Mouse (Mus musculus): ENCODE results near the gene Pkn1. TPM values are rescaled to one million over a fixed set of nuclear protein-coding genes. Genes with fewer than 3 reads are reported as not detected.

Gene Pkn1
- polyA plus RNA-seq (2015; fragmentation: Illumina TruSeq; extraction: RNeasy Lipid Tissue Mini Kit (QIAGEN cat#74804); ENCODE audit: insufficient read depth, low read depth, low replicate concordance): 26.2 TPM

DNA sequence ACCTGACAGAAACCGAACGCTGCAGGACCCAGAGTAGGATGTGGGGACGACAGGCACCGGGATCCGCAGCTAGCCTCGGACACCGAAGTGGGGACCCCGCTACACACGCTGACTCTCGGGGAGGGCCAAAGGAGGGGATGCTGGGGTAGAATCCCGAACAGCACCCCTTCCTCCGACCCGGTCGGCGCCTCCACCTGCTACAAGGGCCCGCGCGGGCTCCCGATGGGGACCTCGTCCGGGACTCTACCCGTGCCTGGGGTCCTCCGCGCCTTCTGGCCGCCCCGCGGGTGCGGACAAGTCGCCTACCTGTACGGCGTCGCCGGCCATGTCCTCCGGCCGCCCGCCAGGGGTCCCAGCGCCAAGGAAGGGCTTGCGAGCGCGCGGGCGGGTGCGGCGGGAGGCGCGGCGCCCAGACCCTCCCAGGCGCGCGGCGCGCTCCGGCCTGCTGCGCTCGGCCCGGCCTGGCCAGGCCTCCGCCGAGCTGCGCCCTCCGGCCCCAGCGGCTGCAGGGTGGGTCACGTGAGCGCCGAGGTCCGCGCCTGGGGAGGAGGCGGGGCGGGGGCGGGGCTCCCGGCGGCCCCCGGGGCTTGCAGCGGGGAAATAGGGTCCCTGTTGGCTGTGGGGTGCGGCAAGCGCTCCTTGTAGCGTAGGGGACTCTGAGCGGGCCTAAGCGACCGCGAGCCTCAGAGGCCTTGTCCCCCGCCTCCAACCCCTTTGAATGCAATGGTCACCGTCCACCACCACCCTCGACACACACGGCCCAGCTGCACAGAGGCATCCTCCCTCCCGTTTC lies at the start of gene Pkn1:
TSS of gene Pkn1 (minus strand) at position 519 of the 793 bp plus-strand sequence.

GRCm38 (mm10) chr8:83740976-83741741 lies 42.2 kb upstream of the Pkn1 start, which contains the start of gene Adgre5:
Gene Adgre5 (minus strand): TSS chr8:83741326.

GRCm38 (mm10) chr8:83715031-83715690 lies 16.2 kb upstream of the Pkn1 start, which contains the start of gene Ddx39:
Gene Ddx39 (plus strand): TSS chr8:83715177.

GRCm38 (mm10) chr8:83665969-83666865 lies 32.8 kb downstream of the Pkn1 start, which contains the start of gene Ptger1:
Gene Ptger1 (plus strand): TSS chr8:83666678.

DNA sequence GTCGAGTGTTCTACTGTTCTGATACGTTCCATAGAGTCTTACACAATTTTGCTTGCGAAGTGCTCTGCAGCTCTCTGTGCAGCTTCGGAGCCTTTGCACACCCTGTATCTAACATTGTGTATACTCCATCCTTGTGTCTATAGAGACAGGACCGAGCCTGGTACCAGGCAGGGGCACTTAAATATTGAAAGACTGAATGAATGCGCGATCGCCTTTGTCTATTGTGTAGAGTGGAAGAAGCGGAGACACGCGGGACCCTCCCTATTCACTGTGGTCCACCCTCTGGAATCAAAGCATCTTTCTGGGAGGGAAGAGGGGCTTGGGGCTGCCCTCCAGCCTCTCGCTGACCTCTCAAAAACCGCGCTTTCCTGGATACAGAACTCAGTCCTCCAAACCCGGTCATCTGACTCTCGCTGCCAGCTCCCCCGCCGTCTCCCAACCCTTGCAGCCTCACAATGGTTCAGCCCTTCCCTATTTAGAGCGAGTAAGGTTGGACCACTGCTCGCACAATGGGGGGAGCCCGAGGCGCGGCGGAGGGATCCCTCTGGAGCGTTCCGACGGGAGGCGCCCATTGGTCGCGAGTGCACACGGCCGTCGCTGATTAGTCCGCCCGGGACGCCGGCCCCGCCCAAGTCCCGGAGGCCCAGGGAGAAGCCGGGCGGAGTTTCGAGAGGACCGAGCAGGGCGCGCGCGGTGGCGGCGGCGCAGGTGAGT lies 46.8 kb downstream of the Pkn1 start, which contains the start of gene Gipc1:
TSS of gene Gipc1 (plus strand) at position 648 of the 714 bp plus-strand sequence.

Other genes with a start within 250 kb of the Pkn1 start
- gene Scoc, start 240.8 kb downstream of the Pkn1 start, polyA plus RNA-seq (2015; fragmentation: Illumina TruSeq; extraction: RNeasy Lipid Tissue Mini Kit (QIAGEN cat#74804); ENCODE audit: insufficient read depth, low read depth, low replicate concordance): 17.8 TPM
- gene Olfr370, start 163.4 kb downstream of the Pkn1 start, polyA plus RNA-seq (2015; fragmentation: Illumina TruSeq; extraction: RNeasy Lipid Tissue Mini Kit (QIAGEN cat#74804); ENCODE audit: insufficient read depth, low read depth, low replicate concordance): not detected
- 74.6 TPM for gene Ndufb7, start 132.5 kb downstream of the Pkn1 start, polyA plus RNA-seq (2015; fragmentation: Illumina TruSeq; extraction: RNeasy Lipid Tissue Mini Kit (QIAGEN cat#74804); ENCODE audit: insufficient read depth, low read depth, low replicate concordance)
- gene Tecr, start 91.2 kb downstream of the Pkn1 start, polyA plus RNA-seq (2015; fragmentation: Illumina TruSeq; extraction: RNeasy Lipid Tissue Mini Kit (QIAGEN cat#74804); ENCODE audit: insufficient read depth, low read depth, low replicate concordance): 77.7 TPM
- 7.8 TPM for gene Dnajb1, start 91.0 kb downstream of the Pkn1 start, polyA plus RNA-seq (2015; fragmentation: Illumina TruSeq; extraction: RNeasy Lipid Tissue Mini Kit (QIAGEN cat#74804); ENCODE audit: insufficient read depth, low read depth, low replicate concordance)
- gene Gipc1, start 46.5 kb downstream of the Pkn1 start, polyA plus RNA-seq (2015; fragmentation: Illumina TruSeq; extraction: RNeasy Lipid Tissue Mini Kit (QIAGEN cat#74804); ENCODE audit: insufficient read depth, low read depth, low replicate concordance): 9.7 TPM
- gene Ptger1, start 32.5 kb downstream of the Pkn1 start, polyA plus RNA-seq (2015; fragmentation: Illumina TruSeq; extraction: RNeasy Lipid Tissue Mini Kit (QIAGEN cat#74804); ENCODE audit: insufficient read depth, low read depth, low replicate concordance): 0.18 TPM
- gene Ddx39, start 16.0 kb upstream of the Pkn1 start, polyA plus RNA-seq (2015; fragmentation: Illumina TruSeq; extraction: RNeasy Lipid Tissue Mini Kit (QIAGEN cat#74804); ENCODE audit: insufficient read depth, low read depth, low replicate concordance): 10.1 TPM
- gene Adgre5, start 42.1 kb upstream of the Pkn1 start, polyA plus RNA-seq (2015; fragmentation: Illumina TruSeq; extraction: RNeasy Lipid Tissue Mini Kit (QIAGEN cat#74804); ENCODE audit: insufficient read depth, low read depth, low replicate concordance): 16.6 TPM
- 7.4 TPM for gene Adgrl1, start 200.9 kb upstream of the Pkn1 start, polyA plus RNA-seq (2015; fragmentation: Illumina TruSeq; extraction: RNeasy Lipid Tissue Mini Kit (QIAGEN cat#74804); ENCODE audit: insufficient read depth, low read depth, low replicate concordance)

Data from pancreas, adult 10 weeks (tissue).